Mouse (Mus musculus) erythroblast, embryonic 14.5 days (primary cell): ENCODE results near the gene Lgr6.

Experiments
- GATA1 ChIP-seq: IDR thresholded peaks from 2 replicates; pipeline ENCODE4 v1.6.1; 2012; ENCODE audit warnings: low read length, inconsistent platforms, mixed read lengths
- TAL1 ChIP-seq: IDR thresholded peaks from 3 replicates; pipeline ENCODE4 v1.6.1; 2012; ENCODE audit warnings: low read length, inconsistent platforms, mixed read lengths

DNA sequence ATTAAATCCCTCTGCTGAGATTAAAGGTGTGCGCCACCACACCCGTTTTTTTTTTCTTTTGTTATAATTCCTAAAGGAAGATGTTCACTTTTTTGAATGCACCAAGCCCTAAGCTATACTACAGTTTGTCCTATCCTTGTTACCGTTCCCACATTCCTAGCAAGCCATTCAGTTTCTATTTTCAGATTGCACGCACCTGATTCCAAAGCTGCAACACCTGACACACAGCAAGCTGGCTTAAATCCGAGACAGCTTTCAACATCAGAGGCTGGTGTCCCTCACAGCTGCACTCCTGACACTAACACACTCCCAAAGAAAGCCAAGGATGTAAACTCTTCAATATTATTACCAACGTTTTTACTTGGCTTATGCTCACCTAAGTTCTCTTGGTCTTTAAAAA is 168.7 kb downstream of the Lgr6 start:
- TF ChIP-seq GATA1 (no peak), TAL1 (no peak)
